Mouse (Mus musculus): Measurements from ENCODE around the gene Fam81b.

- TF ChIP-seq CTCF (IDR thresholded peaks at IDR 0.05; ENCODE audit: extremely low read depth, insufficient read depth, insufficient read length, insufficient replicate concordance) (no peak), POLR2A (IDR thresholded peaks at IDR 0.05; ENCODE audit: low read depth, low read length) (no peak)
Measured at GRCm38 (mm10) chr13:76197297-76197848, 107.5 kb downstream of the Fam81b start.
